Mouse (Mus musculus): ENCODE results near the gene St3gal6. TPM values are rescaled to one million over a fixed set of nuclear protein-coding genes. Genes with fewer than 3 reads are reported as not detected.

Gene St3gal6
- polyA plus RNA-seq, 1 experiment from 2014 or later: 34.7 TPM

DNA sequence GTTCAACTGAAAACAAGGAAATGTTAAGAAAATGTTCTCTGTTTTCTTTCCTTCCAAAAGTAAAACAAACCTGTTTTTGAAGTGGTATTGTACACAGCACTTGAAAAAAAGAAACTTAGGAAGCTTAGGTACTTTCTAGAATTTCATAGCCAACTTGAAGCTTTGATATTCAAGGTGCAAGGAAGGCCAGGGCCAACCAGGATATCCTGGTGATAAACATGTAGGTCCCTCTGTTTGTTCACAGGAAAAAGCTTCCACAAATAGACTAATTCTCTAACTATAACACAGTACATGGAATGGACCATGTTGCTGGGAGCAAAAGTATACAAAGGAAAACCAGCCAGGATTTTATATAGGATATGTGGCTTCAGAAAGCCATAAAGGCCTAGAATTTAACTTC lies 27.3 kb downstream of the St3gal6 start:
- ATAC-seq (ENCODE audit: low read depth): peak; percentile 56; the same call in 1 of the 2 replicates
- no peak overlapping the region for H3K9ac ChIP-seq (ENCODE audit: low read length)
- peaks cover 27% of the 10 kb centered on the region for H3K4me1 ChIP-seq (replicated peaks; ENCODE audit: control insufficient read depth, insufficient read depth, low read length)
- H3K9me3 ChIP-seq (ENCODE audit: control insufficient read depth, low read length): no peaks in the 10 kb centered on the region
- H3K4me2 ChIP-seq (ENCODE audit: low read depth, low read length): no peak overlapping the region
- H3K36me3 ChIP-seq (ENCODE audit: control insufficient read depth, insufficient read depth, low read length): no peaks in the 10 kb centered on the region
- peak overlapping the region; percentile 75 for H3K27ac ChIP-seq (ENCODE audit: low read length)
- no peak overlapping the region for H3K4me3 ChIP-seq (ENCODE audit: low read length)
- no peaks in the 10 kb centered on the region for H3K27me3 ChIP-seq (ENCODE audit: control insufficient read depth, insufficient read depth, low read depth, low read length)

DNA sequence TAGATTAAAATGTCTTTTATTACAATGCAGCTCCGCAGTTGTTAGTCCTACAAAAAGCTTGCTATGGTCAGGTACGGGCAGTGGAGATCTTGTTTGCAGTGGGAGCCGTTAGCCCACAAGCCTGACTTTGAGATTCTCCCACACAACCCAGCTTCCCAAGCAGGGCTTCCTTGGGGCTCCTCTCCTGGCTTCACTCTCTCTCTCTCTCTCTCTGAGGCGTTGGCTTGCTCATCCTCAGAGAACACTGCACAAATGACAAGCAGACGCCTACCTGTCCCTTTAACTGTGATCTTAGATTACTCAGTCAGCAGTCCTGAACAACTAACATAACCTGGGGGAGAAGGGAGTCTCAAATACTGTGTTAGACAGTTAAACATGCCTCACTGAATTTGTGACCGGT lies 36.2 kb downstream of the St3gal6 start:
- 85% methylated on average over 6 of the region's 6 CpGs for WGBS
- no peak overlapping the region for H3K9ac ChIP-seq (ENCODE audit: low read length)
- H3K27me3 ChIP-seq (ENCODE audit: control insufficient read depth, insufficient read depth, low read depth, low read length): no peaks in the 10 kb centered on the region
- no peak overlapping the region for H3K27ac ChIP-seq (ENCODE audit: low read length)
- H3K9me3 ChIP-seq (ENCODE audit: control insufficient read depth, low read length): no peaks in the 10 kb centered on the region
- no peak overlapping the region for H3K4me3 ChIP-seq (ENCODE audit: low read length)
- peaks cover 1% of the 10 kb centered on the region; the same call in 1 of the 2 replicates for H3K4me1 ChIP-seq (replicated peaks; ENCODE audit: control insufficient read depth, insufficient read depth, low read length)
- H3K36me3 ChIP-seq (ENCODE audit: control insufficient read depth, insufficient read depth, low read length): peaks cover 4% of the 10 kb centered on the region
- no peak for ATAC-seq (ENCODE audit: low read depth)
- H3K4me2 ChIP-seq (ENCODE audit: low read depth, low read length): no peak overlapping the region

DNA sequence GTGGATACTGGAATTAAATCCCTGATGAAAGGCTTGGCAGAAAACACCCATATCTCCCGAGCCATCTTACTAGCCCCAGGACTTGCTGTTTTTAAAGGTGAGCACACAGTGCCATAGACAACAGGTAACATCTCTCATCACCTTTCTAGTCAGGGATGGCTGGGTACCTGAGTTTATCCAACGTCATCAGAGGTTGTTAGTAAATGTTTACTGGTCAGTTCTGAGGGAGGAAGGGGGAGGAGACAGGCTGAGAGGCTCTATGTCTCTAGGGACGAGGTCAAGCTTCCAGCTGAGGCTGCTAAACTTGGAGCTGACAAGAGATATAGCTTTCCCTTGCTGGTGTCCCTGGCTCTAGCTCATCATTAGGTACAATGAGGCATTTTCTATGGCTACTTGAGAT lies 41.7 kb downstream of the St3gal6 start:
- peaks cover 17% of the 10 kb centered on the region; the same call in 1 of the 2 replicates for H3K4me1 ChIP-seq (replicated peaks; ENCODE audit: control insufficient read depth, insufficient read depth, low read length)
- H3K4me2 ChIP-seq (ENCODE audit: low read depth, low read length): no peak overlapping the region
- H3K27me3 ChIP-seq (ENCODE audit: control insufficient read depth, insufficient read depth, low read depth, low read length): no peaks in the 10 kb centered on the region
- H3K36me3 ChIP-seq (ENCODE audit: control insufficient read depth, insufficient read depth, low read length): peaks cover 19% of the 10 kb centered on the region
- no peak overlapping the region for H3K4me3 ChIP-seq (ENCODE audit: low read length)
- peak overlapping the region; percentile 11 for H3K27ac ChIP-seq (ENCODE audit: low read length)
- peak; percentile 25 for ATAC-seq (ENCODE audit: low read depth)
- WGBS: 38% methylated on average over 3 of the region's 3 CpGs
- H3K9me3 ChIP-seq (ENCODE audit: control insufficient read depth, low read length): peaks cover 9% of the 10 kb centered on the region
- no peak overlapping the region for H3K9ac ChIP-seq (ENCODE audit: low read length)

DNA sequence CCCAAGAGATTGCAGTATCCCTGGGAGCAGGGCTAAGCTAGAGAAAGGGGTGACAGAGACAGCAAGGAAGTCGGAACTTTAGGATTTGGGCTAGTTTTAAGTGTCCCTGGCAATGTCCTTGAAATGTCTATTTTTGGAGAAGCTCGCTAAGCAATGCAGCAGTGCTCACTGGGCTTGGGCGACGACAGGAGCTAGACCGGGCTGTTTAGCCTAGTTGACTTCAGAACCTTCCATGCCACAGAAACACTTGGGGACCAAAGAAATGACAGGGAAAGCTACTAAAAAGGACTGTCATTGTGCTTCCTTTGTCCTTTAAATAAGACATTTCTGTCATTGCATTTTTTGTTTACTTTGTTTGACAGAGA lies 42.2 kb downstream of the St3gal6 start:
- Histone ChIP-seq H3K4me3 (ENCODE audit: low read length) (no peak overlapping the region), H3K4me2 (ENCODE audit: low read depth, low read length) (no peak overlapping the region), H3K9ac (ENCODE audit: low read length) (no peak overlapping the region), H3K36me3 (ENCODE audit: control insufficient read depth, insufficient read depth, low read length) (peaks cover 19% of the 10 kb centered on the region), H3K9me3 (ENCODE audit: control insufficient read depth, low read length) (peaks cover 9% of the 10 kb centered on the region), H3K27me3 (ENCODE audit: control insufficient read depth, insufficient read depth, low read depth, low read length) (no peaks in the 10 kb centered on the region), H3K4me1 (replicated peaks; ENCODE audit: control insufficient read depth, insufficient read depth, low read length) (peaks cover 17% of the 10 kb centered on the region; the same call in 1 of the 2 replicates), H3K27ac (ENCODE audit: low read length) (peak overlapping the region; percentile 79)
- ATAC-seq (ENCODE audit: low read depth): no peak
- WGBS: 41% methylated on average over 5 of the region's 5 CpGs

DNA sequence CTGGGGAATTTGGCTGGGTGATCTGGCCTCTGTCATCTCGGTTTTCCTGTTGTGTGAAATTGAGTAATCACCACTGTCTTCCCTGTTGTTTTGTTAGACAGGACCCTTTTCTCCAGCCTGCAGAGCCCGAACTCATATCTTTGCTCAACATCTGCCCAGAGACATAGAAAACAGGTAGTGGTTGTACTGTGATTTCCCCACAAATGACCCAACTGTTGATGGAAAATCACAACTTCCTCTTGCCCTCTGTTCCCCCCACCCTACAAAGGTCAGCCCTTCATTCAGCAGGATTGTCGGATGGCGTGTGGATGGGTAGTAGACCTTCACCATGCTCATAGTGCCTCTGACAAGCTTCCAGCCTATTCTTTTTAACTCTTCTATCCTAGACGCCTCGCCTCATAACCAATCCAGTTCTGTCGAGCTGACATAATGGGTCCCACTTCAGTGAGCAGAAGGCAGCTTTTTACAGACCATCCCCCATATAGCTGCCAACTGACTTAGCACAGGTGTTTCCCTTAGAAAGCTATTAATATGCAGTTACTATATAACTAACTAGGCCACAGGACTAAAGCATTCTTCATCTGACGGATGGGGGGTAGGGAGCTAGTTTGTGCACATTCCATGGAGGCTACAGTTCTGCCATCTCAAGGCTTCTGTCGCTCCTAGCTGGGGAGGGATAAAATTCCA lies 42.7 kb downstream of the St3gal6 start:
- H3K36me3 ChIP-seq (ENCODE audit: control insufficient read depth, insufficient read depth, low read length): peaks cover 19% of the 10 kb centered on the region
- H3K27ac ChIP-seq (ENCODE audit: low read length): peak overlapping the region; percentile 79

DNA sequence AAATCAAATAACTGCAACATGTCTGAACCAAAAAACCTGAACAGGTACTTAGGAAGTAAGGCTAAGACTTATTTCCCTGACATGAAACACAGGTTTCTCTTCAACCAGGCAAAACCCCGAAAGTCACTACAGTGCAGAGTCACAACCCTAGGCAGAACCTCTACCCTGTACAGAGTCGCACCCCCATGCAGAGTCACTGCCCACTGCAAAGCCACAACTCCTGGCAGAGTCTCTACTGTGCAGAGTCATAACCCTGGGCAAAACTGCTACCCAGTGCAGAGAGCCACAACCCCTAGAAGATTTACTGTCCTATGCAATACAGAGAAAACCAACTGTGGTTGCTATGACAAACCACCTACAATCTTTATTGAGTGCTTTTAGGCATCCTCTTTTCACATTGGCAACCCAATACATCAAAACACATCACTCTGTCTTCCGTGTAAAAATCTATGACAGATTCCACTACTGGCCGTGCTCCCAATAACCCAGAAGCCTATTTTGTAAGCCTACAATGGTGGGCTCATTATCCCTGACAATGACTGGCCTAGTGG lies 44.1 kb downstream of the St3gal6 start:
- Histone ChIP-seq H3K4me2 (ENCODE audit: low read depth, low read length) (no peak overlapping the region), H3K27ac (ENCODE audit: low read length) (peak overlapping the region; percentile 17; the same call in 1 of the 2 replicates), H3K27me3 (ENCODE audit: control insufficient read depth, insufficient read depth, low read depth, low read length) (no peaks in the 10 kb centered on the region), H3K9ac (ENCODE audit: low read length) (no peak overlapping the region), H3K4me1 (replicated peaks; ENCODE audit: control insufficient read depth, insufficient read depth, low read length) (peaks cover 24% of the 10 kb centered on the region; the same call in 1 of the 2 replicates), H3K36me3 (ENCODE audit: control insufficient read depth, insufficient read depth, low read length) (peaks cover 19% of the 10 kb centered on the region), H3K4me3 (ENCODE audit: low read length) (no peak overlapping the region), H3K9me3 (ENCODE audit: control insufficient read depth, low read length) (peaks cover 9% of the 10 kb centered on the region)
- 80% methylated on average over 4 of the region's 4 CpGs for WGBS
- ATAC-seq (ENCODE audit: low read depth): no peak

More for the DNA sequence above, 42.7 kb downstream of the St3gal6 start:
- Histone ChIP-seq H3K4me2 (ENCODE audit: low read depth, low read length) (no peak overlapping the region), H3K27me3 (ENCODE audit: control insufficient read depth, insufficient read depth, low read depth, low read length) (no peaks in the 10 kb centered on the region), H3K4me1 (replicated peaks; ENCODE audit: control insufficient read depth, insufficient read depth, low read length) (peaks cover 18% of the 10 kb centered on the region; the same call in 1 of the 2 replicates), H3K9ac (ENCODE audit: low read length) (no peak overlapping the region), H3K9me3 (ENCODE audit: control insufficient read depth, low read length) (peaks cover 9% of the 10 kb centered on the region), H3K4me3 (ENCODE audit: low read length) (no peak overlapping the region)
- ATAC-seq (ENCODE audit: low read depth): peak; percentile 50
- whole genome bisulfite sequencing: 52% methylated on average over 9 of the region's 9 CpGs

DNA sequence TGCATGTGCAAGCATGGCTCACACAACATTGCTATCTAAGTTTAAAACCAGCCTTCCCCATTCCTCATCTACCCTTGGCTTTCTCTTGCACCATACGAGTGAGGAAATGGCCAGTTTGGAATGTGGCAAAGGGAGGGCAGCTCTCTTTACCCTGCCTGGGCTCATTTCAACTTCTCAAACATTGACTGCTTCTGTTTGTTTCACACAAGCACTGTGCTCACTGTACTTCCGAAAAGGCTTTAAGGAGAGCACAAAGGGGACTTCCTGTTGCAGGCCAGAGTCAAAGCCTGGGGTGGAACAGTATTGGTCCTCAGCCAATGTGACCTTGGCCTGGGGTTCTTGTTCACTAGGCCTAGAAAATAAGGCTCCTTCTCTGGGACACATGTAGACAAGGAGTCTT lies 47.7 kb downstream of the St3gal6 start:
- ATAC-seq (ENCODE audit: low read depth): peak; percentile 88
- H3K4me3 ChIP-seq (ENCODE audit: low read length): no peak overlapping the region
- no peak overlapping the region for H3K9ac ChIP-seq (ENCODE audit: low read length)
- no peak overlapping the region for H3K4me2 ChIP-seq (ENCODE audit: low read depth, low read length)
- no peaks in the 10 kb centered on the region for H3K27me3 ChIP-seq (ENCODE audit: control insufficient read depth, insufficient read depth, low read depth, low read length)
- H3K9me3 ChIP-seq (ENCODE audit: control insufficient read depth, low read length): peaks cover 9% of the 10 kb centered on the region
- H3K4me1 ChIP-seq (replicated peaks; ENCODE audit: control insufficient read depth, insufficient read depth, low read length): peaks cover 10% of the 10 kb centered on the region; the same call in 1 of the 2 replicates
- H3K36me3 ChIP-seq (ENCODE audit: control insufficient read depth, insufficient read depth, low read length): peaks cover 20% of the 10 kb centered on the region
- H3K27ac ChIP-seq (ENCODE audit: low read length): peak overlapping the region; percentile 80
- WGBS: 18% methylated on average over 2 of the region's 2 CpGs

DNA sequence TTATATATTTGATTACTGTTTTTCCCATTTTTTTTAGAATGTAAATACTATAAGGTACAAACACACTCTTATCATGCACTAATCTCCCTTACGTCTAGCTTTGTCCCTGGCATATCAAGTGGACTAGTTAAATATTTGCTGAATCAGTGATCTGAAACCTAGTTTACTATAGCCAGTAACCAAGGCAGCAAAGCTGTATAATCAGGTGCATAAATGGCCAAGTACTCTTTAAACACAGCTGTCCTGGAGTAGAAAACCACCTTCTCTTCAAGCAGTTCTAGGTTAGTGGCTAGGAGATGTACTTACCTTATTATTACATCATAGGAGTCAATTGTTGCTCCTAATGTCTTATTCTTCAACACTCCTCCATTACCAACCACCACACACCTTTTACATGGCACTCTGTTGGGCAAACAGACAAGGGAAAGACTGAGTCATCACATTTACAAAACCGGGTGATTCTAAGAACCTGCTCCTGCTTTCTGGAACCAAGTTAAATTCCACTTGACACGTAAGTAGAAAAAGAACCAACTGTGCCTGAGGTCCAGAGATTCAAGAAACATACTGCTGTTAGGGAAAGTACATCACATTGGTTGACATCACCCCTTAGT lies 48.4 kb downstream of the St3gal6 start:
- Histone ChIP-seq H3K36me3 (ENCODE audit: control insufficient read depth, insufficient read depth, low read length) (peaks cover 20% of the 10 kb centered on the region), H3K9ac (ENCODE audit: low read length) (no peak overlapping the region), H3K4me1 (replicated peaks; ENCODE audit: control insufficient read depth, insufficient read depth, low read length) (peaks cover 9% of the 10 kb centered on the region; the same call in 1 of the 2 replicates), H3K4me2 (ENCODE audit: low read depth, low read length) (no peak overlapping the region), H3K27me3 (ENCODE audit: control insufficient read depth, insufficient read depth, low read depth, low read length) (no peaks in the 10 kb centered on the region), H3K27ac (ENCODE audit: low read length) (peak overlapping the region; percentile 80), H3K4me3 (ENCODE audit: low read length) (no peak overlapping the region), H3K9me3 (ENCODE audit: control insufficient read depth, low read length) (peaks cover 9% of the 10 kb centered on the region)
- peak; percentile 44 for ATAC-seq (ENCODE audit: low read depth)
- WGBS: 59% methylated on average over 3 of the region's 3 CpGs

DNA sequence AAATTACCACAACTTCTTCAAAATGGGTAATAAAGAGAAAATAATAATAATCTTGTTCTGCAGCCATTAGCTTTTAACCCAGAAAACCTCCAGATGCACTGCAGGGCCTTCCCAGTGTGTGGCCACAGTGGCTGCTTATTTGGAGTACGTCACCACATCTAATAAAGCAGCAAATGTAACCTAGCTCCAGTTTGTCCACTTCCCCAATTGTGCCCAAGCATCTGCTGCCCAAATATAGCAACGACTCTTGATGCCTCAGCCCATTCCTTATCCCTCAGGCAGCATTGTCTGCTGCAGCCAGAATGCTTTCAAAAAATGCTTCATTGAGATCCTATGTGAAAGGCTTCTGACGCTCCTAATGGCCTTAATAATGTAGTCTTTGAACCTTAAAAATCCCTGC lies 49.2 kb downstream of the St3gal6 start:
- H3K4me2 ChIP-seq (ENCODE audit: low read depth, low read length): no peak overlapping the region
- no peaks in the 10 kb centered on the region for H3K27me3 ChIP-seq (ENCODE audit: control insufficient read depth, insufficient read depth, low read depth, low read length)
- H3K36me3 ChIP-seq (ENCODE audit: control insufficient read depth, insufficient read depth, low read length): peaks cover 20% of the 10 kb centered on the region
- peaks cover 9% of the 10 kb centered on the region for H3K9me3 ChIP-seq (ENCODE audit: control insufficient read depth, low read length)
- no peak overlapping the region for H3K4me3 ChIP-seq (ENCODE audit: low read length)
- peak overlapping the region; percentile 49; the same call in 1 of the 2 replicates for H3K27ac ChIP-seq (ENCODE audit: low read length)
- no peak for ATAC-seq (ENCODE audit: low read depth)
- H3K9ac ChIP-seq (ENCODE audit: low read length): no peak overlapping the region
- peaks cover 6% of the 10 kb centered on the region; the same call in 1 of the 2 replicates for H3K4me1 ChIP-seq (replicated peaks; ENCODE audit: control insufficient read depth, insufficient read depth, low read length)
- WGBS: 69% methylated on average over 3 of the region's 3 CpGs
